Mouse (Mus musculus) hindbrain, embryonic 14.5 days (tissue): ENCODE results near the gene Sarm1. TPM values are rescaled to one million over a fixed set of nuclear protein-coding genes. Genes with fewer than 3 reads are reported as not detected.

Experiments used
- ATAC-seq: fragments of 200-750 bp; cut with Nextera tagmentation; 2 replicates; pipeline ENCODE4 v1.8.0; 2017; ENCODE audit warnings: moderate number of reproducible peaks, mild to moderate bottlenecking, moderate TSS enrichment, moderate library complexity; ENCODE audit not compliant: low FRiP score
- DNase-seq: peaks from one replicate; pipeline ENCODE4 v3.0.0-alpha.2; 2015; ENCODE audit warnings: low spot score
- H3K27ac ChIP-seq: fragments of 300-500 bp; sonication (generic); 2 replicates; pipeline ENCODE4 v1.5.1; 2014; ENCODE audit warnings: mild to moderate bottlenecking, moderate library complexity
- H3K27me3 ChIP-seq: fragments of 300-500 bp; sonication (generic); 2 replicates; pipeline ENCODE4 v1.6.1; 2014; ENCODE audit warnings: mild to moderate bottlenecking, low read length, mixed read lengths; ENCODE audit not compliant: control insufficient read depth, insufficient read depth
- H3K36me3 ChIP-seq: fragments of 300-500 bp; sonication (generic); replicated peaks from 2 replicates; pipeline ENCODE4 v1.6.1; 2014; ENCODE audit not compliant: control insufficient read depth, insufficient read depth
- H3K4me1 ChIP-seq: fragments of 300-500 bp; sonication (generic); replicated peaks from 2 replicates; pipeline ENCODE4 v1.6.1; 2014; ENCODE audit warnings: antibody characterized with exemption, low read length, mixed read lengths; ENCODE audit not compliant: control insufficient read depth, insufficient read depth
- H3K4me2 ChIP-seq: fragments of 300-500 bp; sonication (generic); replicated peaks from 2 replicates; pipeline ENCODE4 v1.6.1; 2014; ENCODE audit warnings: mild to moderate bottlenecking, moderate library complexity
- H3K4me3 ChIP-seq: fragments of 300-500 bp; sonication (generic); replicated peaks from 2 replicates; pipeline ENCODE4 v1.5.1; 2014; ENCODE audit warnings: mild to moderate bottlenecking, low read length
- H3K9ac ChIP-seq: fragments of 300-500 bp; sonication (generic); 2 replicates; pipeline ENCODE4 v1.6.1; 2014
- H3K9me3 ChIP-seq: fragments of 300-500 bp; sonication (generic); 2 replicates; pipeline ENCODE4 v1.6.1; 2016; ENCODE audit warnings: low read length; ENCODE audit not compliant: control insufficient read depth
- WGBS: fragments of 180-500 bp; shearing (Covaris S2); extraction: QIAGEN DNeasy Blood & Tissue Kit; methylation state at CpG from one replicate; pipeline ENCODE4 v1.1.7; 2014; 5-methylcytosine and 5-hydroxymethylcytosine counted together
- polyA plus RNA-seq: library from polyadenylated mRNA; unstranded; fragments of >200 nt; fragmentation: Nextera tagmentation; extraction: Ambion mirVana; gene quantifications from 2 replicates; pipeline ENCODE4 v1.2.1, GENCODE M21; 2014

Sarm1 gene
- polyA plus RNA-seq, 1 experiment from 2014 or later: 55.1 TPM

- 66% methylated on average over 2 of the region's 2 CpGs for WGBS
- H3K4me3 ChIP-seq: no peak overlapping the region
- peaks cover 60% of the 10 kb centered on the region for H3K36me3 ChIP-seq
Measured at GRCm38 (mm10) chr11:78515549-78516325, 18.2 kb upstream of the Sarm1 start.

GRCm38 (mm10) chr11:78513106-78513790 is 15.7 kb upstream of the Sarm1 start:
- Histone ChIP-seq H3K4me1 (peaks cover 12% of the 10 kb centered on the region), H3K27ac (no peak overlapping the region), H3K27me3 (no peaks in the 10 kb centered on the region), H3K9me3 (no peaks in the 10 kb centered on the region), H3K4me3 (peak overlapping the region; percentile 83), H3K4me2 (peak overlapping the region; percentile 79), H3K36me3 (peaks cover 54% of the 10 kb centered on the region), H3K9ac (peak overlapping the region; percentile 94)
- ATAC-seq (no peak), DNase-seq (no peak)
- WGBS: 80% methylated on average over 3 of the region's 3 CpGs

More at GRCm38 (mm10) chr11:78515549-78516325, 18.2 kb upstream of the Sarm1 start:
- ATAC-seq (no peak), DNase-seq (no peak)
- no peaks in the 10 kb centered on the region for H3K27me3 ChIP-seq
- H3K4me2 ChIP-seq: no peak overlapping the region
- H3K9ac ChIP-seq: no peak overlapping the region
- no peak overlapping the region for H3K27ac ChIP-seq
- H3K9me3 ChIP-seq: no peaks in the 10 kb centered on the region
- peaks cover 12% of the 10 kb centered on the region for H3K4me1 ChIP-seq

- Histone ChIP-seq H3K36me3 (peaks cover 54% of the 10 kb centered on the region), H3K4me1 (peaks cover 12% of the 10 kb centered on the region), H3K27ac (peak within 1 kb of the TSS; percentile 81), H3K4me3 (peak within 1 kb of the TSS; percentile 83), H3K27me3 (no peaks in the 10 kb centered on the region), H3K9me3 (no peaks in the 10 kb centered on the region), H3K4me2 (peak within 1 kb of the TSS; percentile 79), H3K9ac (peak within 1 kb of the TSS; percentile 94)
- peak; percentile 96 for ATAC-seq
- peak; percentile 95 for DNase-seq
- WGBS: under 1% methylated on average over 67 of the region's 67 CpGs
Measured at GRCm38 (mm10) chr11:78512025-78512957, 14.7 kb upstream of the Sarm1 start, which contains the start of the genes Tmem199 and Poldip2. Gene Tmem199 (minus strand): TSS chr11:78512172. Gene Poldip2 (plus strand): TSS chr11:78512193.

- Histone ChIP-seq H3K9ac (no peak overlapping the region), H3K27me3 (no peaks in the 10 kb centered on the region), H3K4me2 (no peak overlapping the region), H3K4me1 (peaks cover 12% of the 10 kb centered on the region), H3K4me3 (no peak overlapping the region), H3K27ac (no peak overlapping the region), H3K36me3 (peaks cover 45% of the 10 kb centered on the region), H3K9me3 (no peaks in the 10 kb centered on the region)
- WGBS: 80% methylated on average over 5 of the region's 5 CpGs
- ATAC-seq (no peak), DNase-seq (no peak)
Measured at GRCm38 (mm10) chr11:78509148-78509547, 11.6 kb upstream of the Sarm1 start.

- Histone ChIP-seq H3K36me3 (peaks cover 45% of the 10 kb centered on the region), H3K9me3 (no peaks in the 10 kb centered on the region), H3K4me1 (no peaks in the 10 kb centered on the region), H3K27me3 (no peaks in the 10 kb centered on the region; the same call in 1 of the 2 replicates), H3K4me3 (no peak overlapping the region), H3K27ac (no peak overlapping the region), H3K9ac (no peak overlapping the region), H3K4me2 (no peak overlapping the region)
- no peak for ATAC-seq
- WGBS: 76% methylated on average over 3 of the region's 3 CpGs
- no peak for DNase-seq
Measured at GRCm38 (mm10) chr11:78505430-78505829, 7.9 kb upstream of the Sarm1 start.

DNA sequence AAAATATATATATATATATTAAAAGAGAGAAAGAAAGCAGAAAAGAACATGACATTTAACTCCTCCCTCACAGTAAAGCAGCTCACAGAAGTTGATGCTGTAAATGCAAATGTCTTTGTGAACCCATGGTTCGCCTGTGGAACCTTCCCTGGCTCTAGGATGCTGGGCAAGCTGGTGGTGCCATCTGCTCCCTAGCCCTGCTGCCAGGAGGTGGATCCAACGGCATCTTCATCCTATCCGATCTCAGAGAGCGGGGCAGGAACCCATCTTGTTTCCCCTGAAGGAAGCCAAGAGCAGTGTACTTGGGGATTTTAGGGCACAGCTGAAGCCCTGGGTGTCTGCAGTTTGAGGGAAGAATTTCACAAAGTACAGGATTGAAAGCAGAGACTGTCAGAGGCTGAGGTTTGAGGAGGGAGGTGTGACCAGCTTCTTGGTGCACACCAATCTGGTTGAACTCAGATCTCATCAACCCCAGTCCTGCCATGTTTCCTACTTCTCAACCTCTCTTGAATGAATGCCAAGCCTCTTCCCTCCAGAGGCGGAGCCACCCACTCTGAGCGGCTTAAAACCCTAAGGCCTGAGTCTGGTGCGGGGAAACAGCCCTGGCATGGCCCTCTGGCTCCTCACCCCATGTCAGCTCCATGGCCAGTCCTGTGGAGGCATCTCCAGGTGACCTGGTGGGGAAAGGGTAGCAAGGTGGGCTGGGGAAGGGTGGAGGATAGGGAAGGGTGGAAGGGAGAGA is 5.5 kb upstream of the Sarm1 start, which contains the start of gene Sebox:
Sebox (plus strand) TSS at position 539 of the 742 bp plus-strand sequence.
- H3K9ac ChIP-seq: no peak within 1 kb of the TSS
- DNase-seq (no peak), ATAC-seq (no peak)
- H3K36me3 ChIP-seq: peaks cover 25% of the 10 kb centered on the region
- H3K9me3 ChIP-seq: no peaks in the 10 kb centered on the region
- H3K4me2 ChIP-seq: no peak within 1 kb of the TSS
- peaks cover 7% of the 10 kb centered on the region; the same call in 1 of the 2 replicates for H3K27me3 ChIP-seq
- WGBS: 63% methylated on average over 7 of the region's 7 CpGs
- peaks cover 5% of the 10 kb centered on the region; the same call in 1 of the 2 replicates for H3K4me1 ChIP-seq
- no peak within 1 kb of the TSS for H3K4me3 ChIP-seq
- no peak within 1 kb of the TSS for H3K27ac ChIP-seq

- H3K27me3 ChIP-seq: peaks cover 7% of the 10 kb centered on the region; the same call in 1 of the 2 replicates
- peaks cover 9% of the 10 kb centered on the region for H3K36me3 ChIP-seq
- 83% methylated on average over 20 of the region's 20 CpGs for WGBS
- no peaks in the 10 kb centered on the region for H3K9me3 ChIP-seq
- peaks cover 8% of the 10 kb centered on the region for H3K4me1 ChIP-seq
- H3K9ac ChIP-seq: no peak overlapping the region
- no peak overlapping the region for H3K4me2 ChIP-seq
- no peak overlapping the region for H3K4me3 ChIP-seq
- H3K27ac ChIP-seq: no peak overlapping the region
- ATAC-seq (no peak), DNase-seq (no peak)
Measured at GRCm38 (mm10) chr11:78501529-78501928, 4.0 kb upstream of the Sarm1 start.

DNA sequence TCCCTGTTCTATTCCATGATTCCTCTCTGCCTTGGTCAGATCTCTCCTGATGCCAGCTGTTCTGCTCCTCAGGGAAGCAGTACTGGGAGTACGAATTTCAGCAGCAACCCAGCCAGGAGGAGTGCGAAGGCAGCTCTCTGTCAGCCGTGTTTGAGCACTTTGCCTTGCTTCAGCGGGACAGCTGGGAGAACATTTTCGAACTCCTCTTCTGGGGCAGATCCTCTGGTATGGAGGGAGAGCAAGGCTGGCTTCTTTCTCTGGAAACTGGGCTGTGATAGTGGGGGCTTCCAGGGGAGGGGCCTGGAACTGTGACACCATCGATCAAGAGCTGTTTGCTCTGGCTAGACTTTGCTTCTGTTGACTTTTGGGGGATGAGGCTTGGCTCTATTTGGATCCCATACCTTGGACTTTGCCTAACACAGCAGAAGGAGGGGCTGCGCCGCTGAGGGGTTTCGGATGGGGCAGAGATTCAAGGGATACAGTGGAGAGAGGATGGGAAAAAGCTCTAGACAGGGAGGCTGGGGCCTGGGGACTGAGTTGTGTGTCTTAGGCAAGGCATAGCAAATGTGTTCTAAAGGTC is 3.2 kb upstream of the Sarm1 start:
- 0 out of 2 replicates have a peak, but pooled peaks cover 2% of the 10 kb centered on the region for H3K36me3 ChIP-seq
- no peak for DNase-seq
- peaks cover 7% of the 10 kb centered on the region; the same call in 1 of the 2 replicates for H3K27me3 ChIP-seq
- no peaks in the 10 kb centered on the region for H3K9me3 ChIP-seq
- no peak overlapping the region; the same call in 1 of the 2 replicates for H3K4me2 ChIP-seq
- H3K9ac ChIP-seq: no peak overlapping the region
- WGBS: 85% methylated on average over 9 of the region's 9 CpGs
- H3K27ac ChIP-seq: no peak overlapping the region
- H3K4me3 ChIP-seq: peak overlapping the region; percentile 15; the same call in 1 of the 2 replicates
- peaks cover 16% of the 10 kb centered on the region for H3K4me1 ChIP-seq
- no peak for ATAC-seq
